Mouse (Mus musculus) ES-E14 (cell line): ENCODE measurements around the gene Ttll10. TPM values are rescaled to one million over a fixed set of nuclear protein-coding genes. Genes with fewer than 3 reads are reported as not detected.

Source experiments
- DNase-seq: peaks from one replicate; pipeline ENCODE4 v3.0.0-alpha.2; 2013; ENCODE audit warnings: low read depth, low spot score
- H3K27ac ChIP-seq: 2 replicates; pipeline ENCODE4 v1.5.1; 2012; ENCODE audit warnings: low read depth, mild to moderate bottlenecking, low read length, moderate library complexity, mixed read lengths; ENCODE audit not compliant: poor library complexity, insufficient read depth, severe bottlenecking
- H3K36me3 ChIP-seq: 2 replicates; pipeline ENCODE4 v1.6.1; 2012; ENCODE audit warnings: mild to moderate bottlenecking, low read length, moderate library complexity, mixed read lengths; ENCODE audit not compliant: control insufficient read depth, poor library complexity, insufficient read depth, severe bottlenecking
- H3K4me1 ChIP-seq, 2 experiments: fragments of 150-350 bp in 1 of 2; sonication (generic) in 1 of 2; 2 replicates each; pipeline ENCODE4 v1.6.1; 2012; ENCODE audit warnings: low read length in 2 of 2, mild to moderate bottlenecking in 1 of 2, mixed read lengths in 1 of 2; ENCODE audit not compliant: control insufficient read depth in 2 of 2, insufficient read depth in 2 of 2, poor library complexity in 1 of 2
- H3K4me3 ChIP-seq, 2 experiments: fragments of 150-350 bp in 1 of 2; sonication (generic) in 1 of 2; 2 replicates each; pipeline ENCODE4 v1.5.1; 2012; ENCODE audit warnings: low read length in 2 of 2, low read depth in 1 of 2, mild to moderate bottlenecking in 1 of 2, mixed read lengths in 1 of 2; ENCODE audit not compliant: insufficient read depth in 1 of 2, poor library complexity in 1 of 2, severe bottlenecking in 1 of 2
- H3K9ac ChIP-seq: 2 replicates; pipeline ENCODE4 v1.6.1; 2012; ENCODE audit warnings: low read depth, mild to moderate bottlenecking, low read length, mixed read lengths; ENCODE audit not compliant: poor library complexity, insufficient read depth, severe bottlenecking
- H3K9me3 ChIP-seq: fragments of 150-350 bp; sonication (generic); 2 replicates; pipeline ENCODE4 v1.6.1; 2012; ENCODE audit warnings: low read depth, mild to moderate bottlenecking, low read length; ENCODE audit not compliant: control insufficient read depth, insufficient read depth
- CHD2 ChIP-seq: IDR thresholded peaks from 2 replicates; pipeline ENCODE4 v1.6.1; 2014; ENCODE audit warnings: mild to moderate bottlenecking, low read depth, low read length, inconsistent platforms
- HCFC1 ChIP-seq: IDR thresholded peaks from 2 replicates; pipeline ENCODE4 v1.6.1; 2012; ENCODE audit warnings: low read length, inconsistent platforms, borderline replicate concordance; ENCODE audit not compliant: insufficient read depth
- MAFK ChIP-seq: IDR thresholded peaks from 2 replicates; pipeline ENCODE4 v1.6.1; 2014; ENCODE audit warnings: mild to moderate bottlenecking, low read depth, low read length, inconsistent platforms; ENCODE audit not compliant: insufficient read depth
- ZC3H11A ChIP-seq: IDR thresholded peaks from 2 replicates; pipeline ENCODE4 v1.6.1; 2012; ENCODE audit warnings: low read depth, mild to moderate bottlenecking, inconsistent platforms, low read length, borderline replicate concordance
- ZNF384 ChIP-seq: IDR thresholded peaks from 2 replicates; pipeline ENCODE4 v1.6.1; 2012; ENCODE audit warnings: low read depth, low read length, inconsistent platforms
- in situ Hi-C, 2 experiments: fragments of 600-800 bp; cut with MboI; formaldehyde crosslinking; loops; one replicate each; pipeline ENCODE4 v1.15.1; 2025; ENCODE audit warnings: low sequenced_read_pairs in 2 of 2, inconsistent platforms in 1 of 2; ENCODE audit not compliant: unreplicated experiment in 2 of 2
- total RNA-seq: library from RNA; depleted of rRNA; stranded (reverse); fragments of 300-350 nt; gene quantifications from 2 replicates; pipeline ENCODE4 v1.2.3, GENCODE M21; 2012; rRNA removed

Ttll10 gene
- 0.22 and 0.37 TPM in 2 replicates for total RNA-seq

GRCm38 (mm10) chr4:156059261-156059660 lies at the start of gene Ttll10:
Gene Ttll10 (minus strand): TSS chr4:156059414.
- peaks cover 3% of the 10 kb centered on the region; the same call in 1 of the 2 replicates for H3K36me3 ChIP-seq
- peak within 1 kb of the TSS; percentile 46 for H3K9ac ChIP-seq
- TF ChIP-seq HCFC1 (no peak), ZNF384 (no peak), ZC3H11A (no peak), CHD2 (no peak)
- H3K9me3 ChIP-seq = no peaks in the 10 kb centered on the region
- H3K27ac ChIP-seq = peak within 1 kb of the TSS; percentile 66; the same call in 1 of the 2 replicates
- DNase-seq = no peak
- peaks cover 5 to 16% of the 10 kb centered on the region in 2 experiments; a peak in 3 of 4 replicates for H3K4me1 ChIP-seq
- peak within 1 kb of the TSS; percentile 57 to 66 for H3K4me3 ChIP-seq
- in situ Hi-C loops = no loop called here

GRCm38 (mm10) chr4:156103342-156103741 lies 44.1 kb upstream of the Ttll10 start:
- Histone ChIP-seq H3K9ac (no peak overlapping the region), H3K4me3 (no peak overlapping the region), H3K9me3 (no peaks in the 10 kb centered on the region), H3K27ac (no peak overlapping the region), H3K4me1 (peaks cover under 1 to 2% of the 10 kb centered on the region in 2 experiments; a peak in 1 of 4 replicates), H3K36me3 (no peaks in the 10 kb centered on the region)
- TF ChIP-seq ZNF384 = no peak
- no peak for TF ChIP-seq ZC3H11A
- no peak for TF ChIP-seq CHD2
- no peak for TF ChIP-seq HCFC1
- TF ChIP-seq MAFK = no peak
- no peak for DNase-seq
- in situ Hi-C loops = no loop called here

GRCm38 (mm10) chr4:156101481-156101903 lies 42.3 kb upstream of the Ttll10 start:
- no peak overlapping the region for H3K27ac ChIP-seq
- in situ Hi-C loops = no loop called here
- no peaks in the 10 kb centered on the region for H3K36me3 ChIP-seq
- H3K4me1 ChIP-seq = peaks cover 2 to 5% of the 10 kb centered on the region in 2 experiments; a peak in 2 of 4 replicates
- no peaks in the 10 kb centered on the region for H3K9me3 ChIP-seq
- TF ChIP-seq ZNF384 (peak; percentile 99), ZC3H11A (no peak)
- no peak overlapping the region for H3K9ac ChIP-seq
- H3K4me3 ChIP-seq = no peak overlapping the region
- no peak for DNase-seq

GRCm38 (mm10) chr4:156100501-156100900 lies 41.3 kb upstream of the Ttll10 start:
- Histone ChIP-seq H3K9me3 (no peaks in the 10 kb centered on the region), H3K4me1 (peaks cover 2 to 5% of the 10 kb centered on the region in 2 experiments; a peak in 2 of 4 replicates), H3K27ac (no peak overlapping the region), H3K4me3 (no peak overlapping the region), H3K9ac (no peak overlapping the region), H3K36me3 (no peaks in the 10 kb centered on the region)
- TF ChIP-seq ZNF384 (no peak), ZC3H11A (no peak), CHD2 (no peak), MAFK (no peak), HCFC1 (no peak)
- DNase-seq = no peak
- in situ Hi-C loops = no loop called here

- in situ Hi-C loops = no loop called here
- Histone ChIP-seq H3K27ac (no peak overlapping the region), H3K9me3 (no peaks in the 10 kb centered on the region), H3K4me1 (peaks cover 2 to 5% of the 10 kb centered on the region in 2 experiments; a peak in 2 of 4 replicates), H3K36me3 (no peaks in the 10 kb centered on the region), H3K9ac (no peak overlapping the region), H3K4me3 (no peak overlapping the region)
- no peak for TF ChIP-seq ZNF384
- TF ChIP-seq MAFK = no peak
- TF ChIP-seq ZC3H11A = no peak
- TF ChIP-seq CHD2 = no peak
- TF ChIP-seq HCFC1 = no peak
- DNase-seq = no peak
These were observed 40.2 kb upstream of the Ttll10 start for GRCm38 (mm10) chr4:156099427-156099826.
